Mouse (Mus musculus): ENCODE measurements around the gene Cpped1. TPM values are rescaled to one million over a fixed set of nuclear protein-coding genes. Genes with fewer than 3 reads are reported as not detected.

Cpped1 gene
- polyA plus RNA-seq (2012; fragmentation: generic; extraction: Trizol), result 10 to 100 TPM in 1 of 2 experiments, 1 to 10 TPM in 1; 5.3 to 33.0 TPM

GRCm38 (mm10) chr16:11909035-11909591, at the start of gene Cpped1:
Gene Cpped1 (minus strand): TSS chr16:11909445.

Other genes with a start within 250 kb of the Cpped1 start
- not detected for gene Shisa9, start 74.7 kb upstream of the Cpped1 start, polyA plus RNA-seq (2012; fragmentation: generic; extraction: Trizol)